Mouse (Mus musculus) cortical plate, adult 2 months (tissue): ENCODE results near the gene Vps52.

Source experiments
- CTCF ChIP-seq: fragments of 200-500 bp; IDR thresholded peaks from 2 replicates; pipeline ENCODE4 v1.5.1; 2011; ENCODE audit warnings: mild to moderate bottlenecking, control low read depth, low read length; ENCODE audit not compliant: insufficient read depth; ENCODE audit errors: extremely low read depth
- POLR2A ChIP-seq: fragments of 200-500 bp; IDR thresholded peaks from 2 replicates; pipeline ENCODE4 v1.6.1; 2011; ENCODE audit warnings: mild to moderate bottlenecking, low read length, control low read depth; ENCODE audit not compliant: insufficient read depth; ENCODE audit errors: extremely low read depth

- no peak for TF ChIP-seq CTCF
- no peak for TF ChIP-seq POLR2A
These were observed 24.0 kb downstream of the Vps52 start for GRCm38 (mm10) chr17:33979512-33980050.
